Mouse (Mus musculus): ENCODE measurements around the gene Hjurp. TPM values are rescaled to one million over a fixed set of nuclear protein-coding genes. Genes with fewer than 3 reads are reported as not detected.

The Hjurp gene
- total RNA-seq, 4 experiments from 2014 or later = 43.2 to 45.6 (median 45.5) TPM

- DNase-seq (ENCODE audit: low spot score in 2 of 2) = no peak
Observed at GRCm38 (mm10) chr1:88298686-88299528, 21.5 kb upstream of the Hjurp start.

- DNase-seq (ENCODE audit: low spot score in 2 of 2) = no peak
Observed at GRCm38 (mm10) chr1:88297480-88298258, 20.2 kb upstream of the Hjurp start.

GRCm38 (mm10) chr1:88296171-88296920, 18.9 kb upstream of the Hjurp start:
- DNase-seq (ENCODE audit: low spot score in 2 of 2) = no peak

- DNase-seq (ENCODE audit: low spot score in 2 of 2) = no peak
Observed at GRCm38 (mm10) chr1:88294650-88295049, 17.2 kb upstream of the Hjurp start.

GRCm38 (mm10) chr1:88292057-88292456, 14.6 kb upstream of the Hjurp start:
- no peak for DNase-seq (ENCODE audit: low spot score in 2 of 2)

GRCm38 (mm10) chr1:88291409-88292005, 14.1 kb upstream of the Hjurp start:
- DNase-seq (ENCODE audit: low spot score in 2 of 2) = no peak

- DNase-seq (ENCODE audit: low spot score in 2 of 2) = no peak
Observed at GRCm38 (mm10) chr1:88290511-88290910, 13.1 kb upstream of the Hjurp start.

GRCm38 (mm10) chr1:88289917-88290316, 12.5 kb upstream of the Hjurp start:
- no peak for DNase-seq (ENCODE audit: low spot score in 2 of 2)

GRCm38 (mm10) chr1:88289152-88289551, 11.7 kb upstream of the Hjurp start:
- no peak for DNase-seq (ENCODE audit: low spot score in 2 of 2)

- no peak for DNase-seq (ENCODE audit: low spot score in 2 of 2)
Observed at GRCm38 (mm10) chr1:88288789-88289127, 11.3 kb upstream of the Hjurp start.

- no peak for DNase-seq (ENCODE audit: low spot score in 2 of 2)
Observed at GRCm38 (mm10) chr1:88288056-88288788, 10.8 kb upstream of the Hjurp start.

GRCm38 (mm10) chr1:88287697-88287980, 10.2 kb upstream of the Hjurp start:
- DNase-seq (ENCODE audit: low spot score in 2 of 2) = no peak

GRCm38 (mm10) chr1:88286887-88287696, 9.7 kb upstream of the Hjurp start:
- DNase-seq (ENCODE audit: low spot score in 2 of 2) = no peak

- no peak for DNase-seq (ENCODE audit: low spot score in 2 of 2)
Observed at GRCm38 (mm10) chr1:88286136-88286845, 8.9 kb upstream of the Hjurp start.

- DNase-seq (ENCODE audit: low spot score in 2 of 2) = no peak
Observed at GRCm38 (mm10) chr1:88285652-88286051, 8.2 kb upstream of the Hjurp start.

GRCm38 (mm10) chr1:88284946-88285320, 7.5 kb upstream of the Hjurp start:
- peak in 1 of 2 experiments; percentile 11 for DNase-seq (ENCODE audit: low spot score in 2 of 2)

- no peak for DNase-seq (ENCODE audit: low spot score in 2 of 2)
Observed at GRCm38 (mm10) chr1:88284228-88284945, 7.0 kb upstream of the Hjurp start.

GRCm38 (mm10) chr1:88283376-88284227, 6.2 kb upstream of the Hjurp start:
- no peak for DNase-seq (ENCODE audit: low spot score in 2 of 2)

Measured in left cerebral cortex, adult 8-10 months (tissue).